Mouse (Mus musculus) liver, embryonic 14.5 days (tissue): ENCODE data around the gene Frem3. TPM values are rescaled to one million over a fixed set of nuclear protein-coding genes. Genes with fewer than 3 reads are reported as not detected.

Source experiments
- ATAC-seq: fragments of 200-750 bp; cut with Nextera tagmentation; 2 replicates; pipeline ENCODE4 v1.8.0; 2017; ENCODE audit warnings: moderate number of reproducible peaks, mild to moderate bottlenecking, moderate library complexity; ENCODE audit not compliant: insufficient read depth
- DNase-seq, 3 experiments: peaks; one replicate each; pipeline ENCODE4 v3.0.0-alpha.2; 2012 to 2013; ENCODE audit warnings: low read depth in 3 of 3, low spot score in 3 of 3
- H3K27ac ChIP-seq: fragments of 300-500 bp; sonication (generic); 2 replicates; pipeline ENCODE4 v1.5.1; 2014; ENCODE audit warnings: moderate library complexity, mild to moderate bottlenecking, control low read depth, inconsistent platforms
- H3K27me3 ChIP-seq: fragments of 300-500 bp; sonication (generic); 2 replicates; pipeline ENCODE4 v1.6.1; 2014; ENCODE audit warnings: mild to moderate bottlenecking, low read length, moderate library complexity; ENCODE audit not compliant: control insufficient read depth, insufficient read depth
- H3K36me3 ChIP-seq: fragments of 300-500 bp; sonication (generic); replicated peaks from 2 replicates; pipeline ENCODE4 v1.6.1; 2014; ENCODE audit warnings: low read depth; ENCODE audit not compliant: control insufficient read depth, insufficient read depth
- H3K4me1 ChIP-seq, 2 experiments: fragments of 200-500 bp in 1 of 2; fragments of 300-500 bp in 1 of 2; sonication (generic) in 1 of 2; replicated peaks; 2 replicates each; pipeline ENCODE4 v1.6.1; 2012 to 2014; ENCODE audit warnings: antibody characterized with exemption in 1 of 2, inconsistent platforms in 1 of 2, low read length in 1 of 2; ENCODE audit not compliant: control insufficient read depth in 2 of 2, insufficient read depth in 2 of 2
- H3K4me2 ChIP-seq: fragments of 300-500 bp; sonication (generic); 2 replicates; pipeline ENCODE4 v1.6.1; 2014; ENCODE audit warnings: low read depth, mild to moderate bottlenecking, control low read depth, moderate library complexity
- H3K4me3 ChIP-seq, 2 experiments: fragments of 200-500 bp in 1 of 2; fragments of 300-500 bp in 1 of 2; sonication (generic) in 1 of 2; 2 replicates each; pipeline ENCODE4 v1.5.1; 2012 to 2014; ENCODE audit warnings: low read depth in 2 of 2, low read length in 2 of 2, mild to moderate bottlenecking in 2 of 2, control low read depth in 1 of 2, inconsistent platforms in 1 of 2, moderate library complexity in 1 of 2; ENCODE audit not compliant: insufficient read depth in 1 of 2
- H3K9ac ChIP-seq: fragments of 300-500 bp; sonication (generic); replicated peaks from 2 replicates; pipeline ENCODE4 v1.6.1; 2014; ENCODE audit warnings: mild to moderate bottlenecking, control low read depth, moderate library complexity
- H3K9me3 ChIP-seq: fragments of 300-500 bp; sonication (generic); 2 replicates; pipeline ENCODE4 v1.6.1; 2016; ENCODE audit warnings: low read length, mixed read lengths; ENCODE audit not compliant: control insufficient read depth
- CTCF ChIP-seq: IDR thresholded peaks from 2 replicates; pipeline ENCODE4 v1.5.1; 2016; ENCODE audit warnings: antibody characterized with exemption, low read depth, control low read depth
- EP300 ChIP-seq: IDR thresholded peaks from 2 replicates; pipeline ENCODE4 v1.6.1; 2016; ENCODE audit warnings: antibody characterized with exemption, low read depth
- WGBS: fragments of 180-500 bp; shearing (Covaris S2); extraction: QIAGEN DNeasy Blood & Tissue Kit; methylation state at CpG from one replicate; pipeline ENCODE4 v1.1.7; 2014; ENCODE audit not compliant: insufficient replicate concordance; 5-methylcytosine and 5-hydroxymethylcytosine counted together
- polyA plus RNA-seq, 2 experiments: library from polyadenylated mRNA; depleted of rRNA in 1 of 2; stranded (reverse) in 1 of 2; unstranded in 1 of 2; fragments of >200 nt; fragmentation: Nextera tagmentation in 1 of 2; extraction: Ambion mirVana in 1 of 2; gene quantifications; 2 replicates each; pipeline versions ENCODE4 v1.2.1 to v1.2.3; 2012 to 2014

Frem3 gene
- polyA plus RNA-seq, 2 experiments, result 0.09 to 0.13 TPM

- peak overlapping the region; percentile 31 for H3K9ac ChIP-seq
- peaks cover 17 to 35% of the 10 kb centered on the region in 2 experiments for H3K4me1 ChIP-seq
- DNase-seq (peak; percentile 36 to 52 (median 40)), ATAC-seq (peak; percentile 90)
- no peaks in the 10 kb centered on the region for H3K36me3 ChIP-seq
- no peaks in the 10 kb centered on the region for H3K9me3 ChIP-seq
- H3K4me2 ChIP-seq, result peak overlapping the region; percentile 25
- H3K27me3 ChIP-seq, result no peaks in the 10 kb centered on the region
- 6% methylated on average over 4 of the region's 4 CpGs for WGBS
- H3K27ac ChIP-seq, result peak overlapping the region; percentile 67
- TF ChIP-seq CTCF (no peak), EP300 (peak; percentile 80; the same call in 1 of the 2 replicates)
- H3K4me3 ChIP-seq, result no peak overlapping the region
Observed at GRCm38 (mm10) chr8:80661055-80661454, 50.2 kb downstream of the Frem3 start.

- H3K9ac ChIP-seq, result no peak overlapping the region
- TF ChIP-seq EP300 (no peak), CTCF (no peak)
- H3K4me1 ChIP-seq, result peaks cover 17 to 25% of the 10 kb centered on the region in 2 experiments
- DNase-seq (no peak), ATAC-seq (no peak)
- WGBS, result 5% methylated on average over 3 of the region's 3 CpGs
- no peaks in the 10 kb centered on the region for H3K36me3 ChIP-seq
- no peak overlapping the region for H3K4me2 ChIP-seq
- H3K27ac ChIP-seq, result no peak overlapping the region
- H3K4me3 ChIP-seq, result no peak overlapping the region
- no peaks in the 10 kb centered on the region for H3K27me3 ChIP-seq
- H3K9me3 ChIP-seq, result no peaks in the 10 kb centered on the region
Observed at GRCm38 (mm10) chr8:80663476-80663875, 52.6 kb downstream of the Frem3 start.

- WGBS, result 52% methylated on average over 17 of the region's 17 CpGs
- no peak overlapping the region for H3K4me3 ChIP-seq
Observed at GRCm38 (mm10) chr8:80669277-80669901, 58.5 kb downstream of the Frem3 start.

GRCm38 (mm10) chr8:80682594-80682993 lies 71.7 kb downstream of the Frem3 start:
- DNase-seq, result peak; percentile 26 to 41 (median 33)
- no peak overlapping the region for H3K9ac ChIP-seq
- peak; percentile 33; the same call in 1 of the 2 replicates for ATAC-seq
- TF ChIP-seq EP300, result peak; percentile 33; the same call in 1 of the 2 replicates
- no peak; the same call in 1 of the 2 replicates for TF ChIP-seq CTCF
- no peaks in the 10 kb centered on the region for H3K36me3 ChIP-seq
- peaks cover 13 to 28% of the 10 kb centered on the region in 2 experiments for H3K4me1 ChIP-seq
- no peak overlapping the region; the same call in 1 of the 2 replicates for H3K27ac ChIP-seq
- no peak overlapping the region for H3K4me3 ChIP-seq
- 41% methylated on average over 5 of the region's 5 CpGs for WGBS
- H3K9me3 ChIP-seq, result no peaks in the 10 kb centered on the region
- H3K27me3 ChIP-seq, result no peaks in the 10 kb centered on the region
- no peak overlapping the region; the same call in 1 of the 2 replicates for H3K4me2 ChIP-seq

More at GRCm38 (mm10) chr8:80669277-80669901, 58.5 kb downstream of the Frem3 start:
- Histone ChIP-seq H3K36me3 (no peaks in the 10 kb centered on the region), H3K9me3 (no peaks in the 10 kb centered on the region), H3K9ac (no peak overlapping the region), H3K27ac (no peak overlapping the region), H3K27me3 (no peaks in the 10 kb centered on the region), H3K4me1 (no peaks in the 10 kb centered on the region), H3K4me2 (no peak overlapping the region)
- DNase-seq (no peak), ATAC-seq (no peak)
- TF ChIP-seq EP300 (no peak), CTCF (no peak)

- Histone ChIP-seq H3K36me3 (no peaks in the 10 kb centered on the region), H3K4me1 (peaks cover 18 to 31% of the 10 kb centered on the region in 2 experiments), H3K27me3 (no peaks in the 10 kb centered on the region), H3K9ac (no peak overlapping the region), H3K4me3 (no peak overlapping the region), H3K9me3 (no peaks in the 10 kb centered on the region), H3K4me2 (no peak overlapping the region; the same call in 1 of the 2 replicates), H3K27ac (peak overlapping the region; percentile 24)
- peak; percentile 79 for ATAC-seq
- TF ChIP-seq CTCF (no peak), EP300 (peak; percentile 61; the same call in 1 of the 2 replicates)
- 24% methylated on average over 5 of the region's 5 CpGs for WGBS
- peak; percentile 45 to 59 (median 47) for DNase-seq
Observed at GRCm38 (mm10) chr8:80683756-80684335, 73.0 kb downstream of the Frem3 start.
